Mouse (Mus musculus) neural tube, embryonic 10.5 days (tissue): Measurements from ENCODE around the gene Lrch1.

ENCODE experiments used
- DNase-seq: peaks from one replicate; pipeline ENCODE4 v3.0.0-alpha.2; 2017; ENCODE audit warnings: low spot score; ENCODE audit errors: extremely low spot score

Gene Lrch1

GRCm38 (mm10) chr14:74922039-74922736, 25.5 kb downstream of the Lrch1 start:
- DNase-seq = no peak

GRCm38 (mm10) chr14:74921471-74921870, 26.2 kb downstream of the Lrch1 start:
- DNase-seq = no peak

- DNase-seq = no peak
Measured at GRCm38 (mm10) chr14:74919132-74919531, 28.5 kb downstream of the Lrch1 start.

- no peak for DNase-seq
Measured at GRCm38 (mm10) chr14:74918521-74919103, 29.1 kb downstream of the Lrch1 start.

GRCm38 (mm10) chr14:74917504-74918124, 30.1 kb downstream of the Lrch1 start:
- DNase-seq = no peak

- no peak for DNase-seq
Measured at GRCm38 (mm10) chr14:74916691-74917090, 31.0 kb downstream of the Lrch1 start.

- no peak for DNase-seq
Measured at GRCm38 (mm10) chr14:74916075-74916474, 31.6 kb downstream of the Lrch1 start.

GRCm38 (mm10) chr14:74915658-74916057, 32.0 kb downstream of the Lrch1 start:
- DNase-seq = no peak

GRCm38 (mm10) chr14:74915025-74915424, 32.7 kb downstream of the Lrch1 start:
- no peak for DNase-seq

- no peak for DNase-seq
Measured at GRCm38 (mm10) chr14:74913381-74914230, 34.1 kb downstream of the Lrch1 start.

GRCm38 (mm10) chr14:74910363-74910762, 37.3 kb downstream of the Lrch1 start:
- no peak for DNase-seq

- no peak for DNase-seq
Measured at GRCm38 (mm10) chr14:74909021-74909420, 38.7 kb downstream of the Lrch1 start.

GRCm38 (mm10) chr14:74908250-74908649, 39.4 kb downstream of the Lrch1 start:
- DNase-seq = no peak

- DNase-seq = no peak
Measured at GRCm38 (mm10) chr14:74907706-74908105, 40.0 kb downstream of the Lrch1 start.

GRCm38 (mm10) chr14:74905990-74906389, 41.7 kb downstream of the Lrch1 start:
- DNase-seq = no peak

GRCm38 (mm10) chr14:74904442-74904841, 43.2 kb downstream of the Lrch1 start:
- DNase-seq = no peak

- DNase-seq = no peak
Measured at GRCm38 (mm10) chr14:74903047-74903446, 44.6 kb downstream of the Lrch1 start.

GRCm38 (mm10) chr14:74900705-74901369, 46.8 kb downstream of the Lrch1 start:
- no peak for DNase-seq

- DNase-seq = no peak
Measured at GRCm38 (mm10) chr14:74899953-74900704, 47.5 kb downstream of the Lrch1 start.

GRCm38 (mm10) chr14:74898939-74899338, 48.7 kb downstream of the Lrch1 start:
- DNase-seq = no peak

- no peak for DNase-seq
Measured at GRCm38 (mm10) chr14:74893693-74894092, 54.0 kb downstream of the Lrch1 start.
